Mouse (Mus musculus): ENCODE data around the gene Olfr536.
"Not testable (repeated sequence)": the region's sequence is repeated elsewhere in the genome, so short reads cannot be mapped to it uniquely, and the experiment has no call there.

Olfr536 gene

GRCm38 (mm10) chr7:140507346-140508021, at the start of gene Olfr536:
Gene Olfr536 (minus strand): TSS chr7:140507396.
- DNase-seq (ENCODE audit: low read depth), result not testable (repeated sequence)

GRCm38 (mm10) chr7:140539746-140540145, 32.5 kb upstream of the Olfr536 start:
- DNase-seq (ENCODE audit: low read depth), result no peak

- DNase-seq (ENCODE audit: low read depth), result no peak
Observed at GRCm38 (mm10) chr7:140494702-140495101, 12.5 kb downstream of the Olfr536 start.

GRCm38 (mm10) chr7:140494231-140494630, 13.0 kb downstream of the Olfr536 start:
- no peak for DNase-seq (ENCODE audit: low read depth)

- DNase-seq (ENCODE audit: low read depth), result no peak
Observed at GRCm38 (mm10) chr7:140488981-140489380, 18.2 kb downstream of the Olfr536 start.

GRCm38 (mm10) chr7:140483916-140484315, 23.3 kb downstream of the Olfr536 start, which contains the start of gene Olfr535:
Gene Olfr535 (plus strand): TSS chr7:140484216.
- no peak for DNase-seq (ENCODE audit: low read depth)

- DNase-seq (ENCODE audit: low read depth), result no peak
Observed at GRCm38 (mm10) chr7:140478733-140479132, 28.5 kb downstream of the Olfr536 start.

GRCm38 (mm10) chr7:140477886-140478285, 29.3 kb downstream of the Olfr536 start:
- DNase-seq (ENCODE audit: low read depth), result no peak

GRCm38 (mm10) chr7:140463070-140463469, 44.1 kb downstream of the Olfr536 start, which contains the start of gene Olfr533:
Gene Olfr533 (plus strand): TSS chr7:140463370.
- not testable (repeated sequence) for DNase-seq (ENCODE audit: low read depth)
